Mouse (Mus musculus) embryonic fibroblast, embryonic 13.5 days (primary cell): ENCODE data around the gene Cyp2s1.

Source experiments
- CTCF ChIP-seq: IDR thresholded peaks from 2 replicates; pipeline ENCODE4 v1.5.1; 2011; ENCODE audit warnings: mild to moderate bottlenecking, control low read depth, low read length, moderate library complexity, borderline replicate concordance; ENCODE audit not compliant: insufficient read depth
- POLR2A ChIP-seq: IDR thresholded peaks from 2 replicates; pipeline ENCODE4 v1.6.1; 2011; ENCODE audit warnings: low read depth, mild to moderate bottlenecking, control low read depth, low read length, moderate library complexity

GRCm38 (mm10) chr7:25848444-25848812 is 31.7 kb upstream of the Cyp2s1 start:
- TF ChIP-seq CTCF (no peak), POLR2A (no peak)
